Mouse (Mus musculus) neural tube, embryonic 15.5 days (tissue): Measurements from ENCODE around the gene Batf3. TPM values are rescaled to one million over a fixed set of nuclear protein-coding genes. Genes with fewer than 3 reads are reported as not detected.

ENCODE experiments used
- ATAC-seq: fragments of 200-750 bp; cut with Nextera tagmentation; 2 replicates; pipeline ENCODE4 v1.8.0; 2017; ENCODE audit warnings: mild to moderate bottlenecking, moderate TSS enrichment, moderate library complexity; ENCODE audit not compliant: low FRiP score
- H3K27ac ChIP-seq: fragments of 300-500 bp; sonication (generic); replicated peaks from 2 replicates; pipeline ENCODE4 v1.5.1; 2015; ENCODE audit warnings: mild to moderate bottlenecking, inconsistent platforms
- H3K27me3 ChIP-seq: fragments of 300-500 bp; sonication (generic); replicated peaks from 2 replicates; pipeline ENCODE4 v1.6.1; 2015; ENCODE audit warnings: inconsistent platforms
- H3K36me3 ChIP-seq: fragments of 300-500 bp; sonication (generic); 2 replicates; pipeline ENCODE4 v1.6.1; 2015; ENCODE audit warnings: inconsistent platforms
- H3K4me1 ChIP-seq: fragments of 300-500 bp; sonication (generic); 2 replicates; pipeline ENCODE4 v1.6.1; 2015; ENCODE audit warnings: inconsistent platforms
- H3K4me2 ChIP-seq: fragments of 300-500 bp; sonication (generic); 2 replicates; pipeline ENCODE4 v1.6.1; 2015; ENCODE audit warnings: inconsistent platforms, mild to moderate bottlenecking, moderate library complexity
- H3K4me3 ChIP-seq: fragments of 300-500 bp; sonication (generic); replicated peaks from 2 replicates; pipeline ENCODE4 v1.5.1; 2015; ENCODE audit warnings: mild to moderate bottlenecking, inconsistent platforms
- H3K9ac ChIP-seq: fragments of 300-500 bp; sonication (generic); replicated peaks from 2 replicates; pipeline ENCODE4 v1.6.1; 2015; ENCODE audit warnings: mild to moderate bottlenecking, inconsistent platforms
- H3K9me3 ChIP-seq: fragments of 300-500 bp; sonication (generic); replicated peaks from 2 replicates; pipeline ENCODE4 v1.6.1; 2016; ENCODE audit warnings: inconsistent platforms
- WGBS: fragments of 180-500 bp; shearing (Covaris S2); methylation state at CpG from one replicate; pipeline ENCODE4 v1.1.7; 2015; ENCODE audit warnings: mixed read lengths; 5-methylcytosine and 5-hydroxymethylcytosine counted together
- polyA plus RNA-seq: library from polyadenylated mRNA; unstranded; fragments of >200 nt; fragmentation: Nextera tagmentation; extraction: Ambion mirVana; gene quantifications from 2 replicates; pipeline ENCODE4 v1.2.1, GENCODE M21; 2015

Batf3 gene
- polyA plus RNA-seq, 1 experiment from 2014 or later, result 3.6 TPM

DNA sequence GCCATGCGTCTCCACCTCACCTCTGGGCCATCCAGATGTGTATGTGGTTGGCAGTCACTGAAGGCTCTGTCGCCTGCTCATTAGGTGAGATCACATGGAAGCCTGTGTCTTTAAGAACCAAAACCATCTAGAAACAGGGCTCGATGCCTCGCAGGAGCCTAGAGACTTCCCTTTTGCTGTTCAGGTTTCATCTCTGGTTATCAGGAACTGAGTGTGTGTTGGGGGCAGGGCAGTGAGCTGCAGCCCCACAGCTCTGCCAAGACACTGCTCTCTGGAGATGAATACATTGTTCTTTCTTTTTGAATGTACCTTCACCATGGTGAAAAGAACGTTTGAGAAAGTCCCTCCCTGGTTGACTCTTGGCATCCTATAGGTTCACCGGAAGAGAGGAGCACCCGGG, 17.2 kb downstream of the Batf3 start:
- Histone ChIP-seq H3K36me3 (no peaks in the 10 kb centered on the region), H3K27ac (no peak overlapping the region; the same call in 1 of the 2 replicates), H3K4me3 (no peak overlapping the region), H3K27me3 (no peaks in the 10 kb centered on the region), H3K9me3 (no peaks in the 10 kb centered on the region), H3K9ac (no peak overlapping the region), H3K4me1 (no peaks in the 10 kb centered on the region), H3K4me2 (no peak overlapping the region)
- WGBS, result 80% methylated on average over 7 of the region's 7 CpGs
- ATAC-seq, result no peak

DNA sequence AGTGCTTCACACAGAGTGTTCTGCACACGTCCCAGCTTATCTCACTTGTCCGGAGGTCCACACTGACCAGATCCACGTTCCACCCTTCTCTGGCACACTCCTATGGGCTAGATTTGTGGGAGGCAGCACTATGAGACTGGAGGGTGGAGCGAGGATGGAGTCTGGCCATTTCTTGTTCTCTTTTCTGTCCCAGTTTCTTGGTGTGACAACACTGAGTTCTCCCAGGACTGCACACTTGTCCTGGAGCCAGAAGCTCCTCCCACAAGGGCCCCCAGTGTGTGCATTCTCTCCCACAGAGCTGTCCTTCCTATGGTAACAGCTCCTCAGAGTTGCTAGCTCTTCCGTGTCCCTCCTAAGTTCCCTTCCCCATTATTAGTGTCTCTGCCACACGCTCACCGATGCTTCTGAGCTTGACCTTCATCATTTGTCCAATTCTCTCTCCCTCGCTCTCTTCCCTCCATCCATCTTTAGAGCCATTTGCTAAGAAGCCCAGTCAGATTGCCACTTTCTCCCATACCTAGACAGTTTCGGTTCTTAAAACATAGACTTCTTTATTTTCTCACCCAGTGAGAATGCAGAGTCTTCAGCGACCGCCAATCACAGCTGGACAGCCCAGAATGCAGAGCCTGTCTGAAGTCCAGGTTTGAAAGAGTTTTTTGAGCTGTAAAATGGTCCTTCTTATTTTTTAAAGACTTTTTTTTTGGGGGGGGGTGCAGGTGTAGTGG, 18.0 kb downstream of the Batf3 start:
- no peak overlapping the region for H3K4me2 ChIP-seq
- no peaks in the 10 kb centered on the region for H3K4me1 ChIP-seq
- no peak overlapping the region for H3K4me3 ChIP-seq
- H3K27me3 ChIP-seq, result no peaks in the 10 kb centered on the region
- H3K27ac ChIP-seq, result peak overlapping the region; percentile 41; the same call in 1 of the 2 replicates
- 76% methylated on average over 11 of the region's 11 CpGs for WGBS
- H3K36me3 ChIP-seq, result no peaks in the 10 kb centered on the region
- no peak overlapping the region for H3K9ac ChIP-seq
- no peaks in the 10 kb centered on the region for H3K9me3 ChIP-seq
- peak; percentile 65 for ATAC-seq

- Histone ChIP-seq H3K4me2 (no peak overlapping the region), H3K4me1 (peaks cover 7% of the 10 kb centered on the region; the same call in 1 of the 2 replicates), H3K36me3 (no peaks in the 10 kb centered on the region), H3K9ac (no peak overlapping the region), H3K9me3 (no peaks in the 10 kb centered on the region), H3K27me3 (peaks cover 5% of the 10 kb centered on the region; the same call in 1 of the 2 replicates), H3K27ac (no peak overlapping the region), H3K4me3 (no peak overlapping the region)
- WGBS, result 57% methylated on average over 3 of the region's 3 CpGs
- ATAC-seq, result no peak
Measured at GRCm38 (mm10) chr1:191122744-191123143, 25.1 kb downstream of the Batf3 start.

DNA sequence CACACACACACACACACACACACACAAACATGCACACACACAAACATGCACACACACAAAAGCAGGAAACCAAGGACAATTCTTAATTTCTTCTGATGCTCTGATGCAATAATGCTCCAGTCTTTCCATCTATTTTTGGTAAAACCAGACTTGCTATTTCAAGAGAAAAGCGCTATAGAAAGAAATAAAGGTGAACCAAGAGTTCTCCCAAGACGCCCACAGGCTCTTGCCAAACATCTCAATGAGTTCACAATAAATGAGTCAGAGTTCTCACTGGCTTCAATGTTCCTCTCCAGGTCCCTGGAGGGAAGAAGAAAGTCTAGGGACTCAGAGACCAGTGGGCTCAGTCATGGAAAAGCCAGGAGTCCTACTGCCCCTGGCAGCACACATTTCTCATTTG, 26.0 kb downstream of the Batf3 start:
- Histone ChIP-seq H3K36me3 (no peaks in the 10 kb centered on the region), H3K27me3 (peaks cover 5% of the 10 kb centered on the region; the same call in 1 of the 2 replicates), H3K27ac (no peak overlapping the region), H3K9me3 (no peaks in the 10 kb centered on the region), H3K4me1 (peaks cover 7% of the 10 kb centered on the region; the same call in 1 of the 2 replicates), H3K4me3 (no peak overlapping the region), H3K4me2 (no peak overlapping the region), H3K9ac (no peak overlapping the region)
- 87% methylated on average over 2 of the region's 2 CpGs for WGBS
- no peak for ATAC-seq

GRCm38 (mm10) chr1:191124288-191124687, 26.6 kb downstream of the Batf3 start:
- Histone ChIP-seq H3K36me3 (no peaks in the 10 kb centered on the region), H3K9me3 (no peaks in the 10 kb centered on the region), H3K4me1 (peaks cover 7% of the 10 kb centered on the region; the same call in 1 of the 2 replicates), H3K4me2 (no peak overlapping the region), H3K27me3 (peaks cover 5% of the 10 kb centered on the region; the same call in 1 of the 2 replicates), H3K4me3 (no peak overlapping the region), H3K9ac (no peak overlapping the region), H3K27ac (no peak overlapping the region)
- ATAC-seq, result no peak
- WGBS, result 60% methylated on average over 4 of the region's 4 CpGs

- Histone ChIP-seq H3K9ac (0 out of 2 replicates have a peak overlapping the region, but pooled peaks have one; percentile 28), H3K27ac (no peak overlapping the region), H3K9me3 (no peaks in the 10 kb centered on the region), H3K4me1 (peaks cover 7% of the 10 kb centered on the region; the same call in 1 of the 2 replicates), H3K4me3 (peak overlapping the region; percentile 29), H3K27me3 (peaks cover 5% of the 10 kb centered on the region; the same call in 1 of the 2 replicates), H3K36me3 (no peaks in the 10 kb centered on the region), H3K4me2 (peak overlapping the region; percentile 58)
- ATAC-seq, result peak; percentile 63; the same call in 1 of the 2 replicates
- 19% methylated on average over 38 of the region's 38 CpGs for WGBS
Measured at GRCm38 (mm10) chr1:191125811-191126638, 28.4 kb downstream of the Batf3 start.

DNA sequence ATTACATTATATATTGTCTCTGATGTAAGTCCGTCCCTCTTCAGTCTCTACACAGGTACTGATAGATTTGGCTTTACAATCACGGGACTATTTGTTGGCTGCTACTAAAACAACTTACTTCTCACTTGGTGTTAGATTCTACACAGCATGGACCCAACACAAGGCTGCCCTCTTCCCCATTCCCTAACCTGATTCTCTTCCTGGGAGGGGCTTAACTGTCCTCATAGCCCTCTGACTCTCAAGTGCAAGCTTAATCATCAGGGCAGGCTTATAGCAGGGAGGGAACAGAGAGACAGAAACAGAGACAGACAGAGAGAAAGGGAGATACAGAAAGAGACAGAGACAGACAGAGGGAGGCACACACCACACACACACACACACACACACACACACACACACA, 34.0 kb downstream of the Batf3 start:
- H3K4me2 ChIP-seq, result no peak overlapping the region
- WGBS, result 92% methylated on average over 2 of the region's 2 CpGs
- no peak for ATAC-seq

GRCm38 (mm10) chr1:191132240-191132639, 34.6 kb downstream of the Batf3 start:
- Histone ChIP-seq H3K9ac (no peak overlapping the region), H3K27ac (no peak overlapping the region), H3K4me2 (no peak overlapping the region), H3K4me3 (no peak overlapping the region), H3K9me3 (no peaks in the 10 kb centered on the region), H3K27me3 (no peaks in the 10 kb centered on the region), H3K4me1 (no peaks in the 10 kb centered on the region), H3K36me3 (no peaks in the 10 kb centered on the region)
- 72% methylated on average over 5 of the region's 5 CpGs for WGBS
- no peak for ATAC-seq

More for the DNA sequence above, 34.0 kb downstream of the Batf3 start:
- H3K4me3 ChIP-seq, result no peak overlapping the region
- H3K27ac ChIP-seq, result no peak overlapping the region
- H3K36me3 ChIP-seq, result no peaks in the 10 kb centered on the region
- no peaks in the 10 kb centered on the region for H3K27me3 ChIP-seq
- no peak overlapping the region for H3K9ac ChIP-seq
- no peaks in the 10 kb centered on the region for H3K4me1 ChIP-seq
- H3K9me3 ChIP-seq, result no peaks in the 10 kb centered on the region

DNA sequence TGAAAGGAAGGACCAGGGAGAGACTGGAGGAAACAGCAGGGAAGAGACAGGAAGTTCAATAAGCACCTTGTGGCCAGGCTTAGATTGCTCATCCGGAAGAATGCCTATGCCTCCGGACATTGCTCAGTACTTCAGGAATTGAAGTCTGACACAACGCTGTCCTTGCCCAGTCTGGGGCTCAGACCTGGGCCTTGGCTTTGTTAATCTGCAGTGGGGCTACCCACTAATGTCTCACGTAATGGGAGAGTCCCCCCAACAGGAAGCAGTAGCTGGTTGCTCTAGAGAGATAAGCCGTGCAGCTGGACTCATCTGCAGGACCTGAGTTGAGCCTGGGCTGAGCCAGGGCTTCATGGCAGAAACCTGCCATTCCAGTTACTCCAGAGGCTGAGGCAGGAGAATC, 35.3 kb downstream of the Batf3 start:
- no peaks in the 10 kb centered on the region for H3K36me3 ChIP-seq
- no peak overlapping the region for H3K4me3 ChIP-seq
- H3K9ac ChIP-seq, result no peak overlapping the region
- H3K27me3 ChIP-seq, result no peaks in the 10 kb centered on the region
- H3K9me3 ChIP-seq, result no peaks in the 10 kb centered on the region
- H3K4me1 ChIP-seq, result no peaks in the 10 kb centered on the region
- no peak for ATAC-seq
- no peak overlapping the region for H3K4me2 ChIP-seq
- 72% methylated on average over 5 of the region's 5 CpGs for WGBS
- no peak overlapping the region for H3K27ac ChIP-seq

DNA sequence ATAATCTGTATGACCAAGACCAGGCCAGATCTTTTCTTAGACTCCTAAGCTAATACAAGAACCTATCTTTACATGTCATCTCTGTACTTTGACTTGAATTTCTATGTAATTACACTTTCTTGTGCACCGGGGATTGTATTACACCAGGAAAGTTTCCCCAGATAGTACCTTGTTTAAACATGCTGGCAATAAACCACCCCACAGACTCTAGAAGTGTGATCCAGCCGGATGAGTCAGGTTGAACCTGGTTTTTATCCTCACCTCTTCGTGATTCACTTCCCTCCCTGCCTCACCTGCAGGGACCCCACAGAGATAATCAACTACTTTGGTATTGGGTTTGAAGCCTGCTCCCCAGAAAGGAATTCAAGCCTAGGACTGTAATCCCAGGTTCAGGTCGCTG, 37.8 kb downstream of the Batf3 start:
- H3K27ac ChIP-seq, result no peak overlapping the region
- no peak overlapping the region for H3K4me3 ChIP-seq
- no peaks in the 10 kb centered on the region for H3K4me1 ChIP-seq
- H3K27me3 ChIP-seq, result no peaks in the 10 kb centered on the region
- no peak overlapping the region for H3K9ac ChIP-seq
- no peaks in the 10 kb centered on the region for H3K36me3 ChIP-seq
- WGBS, result 62% methylated on average over 4 of the region's 4 CpGs
- H3K9me3 ChIP-seq, result no peaks in the 10 kb centered on the region
- H3K4me2 ChIP-seq, result no peak overlapping the region
- ATAC-seq, result no peak

- WGBS, result 89% methylated on average over 4 of the region's 4 CpGs
- no peak overlapping the region for H3K4me3 ChIP-seq
- no peak for ATAC-seq
- H3K36me3 ChIP-seq, result no peaks in the 10 kb centered on the region
- H3K4me1 ChIP-seq, result no peaks in the 10 kb centered on the region
- no peak overlapping the region for H3K4me2 ChIP-seq
- H3K27ac ChIP-seq, result no peak overlapping the region
- no peaks in the 10 kb centered on the region for H3K9me3 ChIP-seq
- no peak overlapping the region for H3K9ac ChIP-seq
- no peaks in the 10 kb centered on the region for H3K27me3 ChIP-seq
Measured at GRCm38 (mm10) chr1:191138436-191138835, 40.8 kb downstream of the Batf3 start.
